Mouse (Mus musculus): ENCODE measurements around the gene Slc26a5.

DNA sequence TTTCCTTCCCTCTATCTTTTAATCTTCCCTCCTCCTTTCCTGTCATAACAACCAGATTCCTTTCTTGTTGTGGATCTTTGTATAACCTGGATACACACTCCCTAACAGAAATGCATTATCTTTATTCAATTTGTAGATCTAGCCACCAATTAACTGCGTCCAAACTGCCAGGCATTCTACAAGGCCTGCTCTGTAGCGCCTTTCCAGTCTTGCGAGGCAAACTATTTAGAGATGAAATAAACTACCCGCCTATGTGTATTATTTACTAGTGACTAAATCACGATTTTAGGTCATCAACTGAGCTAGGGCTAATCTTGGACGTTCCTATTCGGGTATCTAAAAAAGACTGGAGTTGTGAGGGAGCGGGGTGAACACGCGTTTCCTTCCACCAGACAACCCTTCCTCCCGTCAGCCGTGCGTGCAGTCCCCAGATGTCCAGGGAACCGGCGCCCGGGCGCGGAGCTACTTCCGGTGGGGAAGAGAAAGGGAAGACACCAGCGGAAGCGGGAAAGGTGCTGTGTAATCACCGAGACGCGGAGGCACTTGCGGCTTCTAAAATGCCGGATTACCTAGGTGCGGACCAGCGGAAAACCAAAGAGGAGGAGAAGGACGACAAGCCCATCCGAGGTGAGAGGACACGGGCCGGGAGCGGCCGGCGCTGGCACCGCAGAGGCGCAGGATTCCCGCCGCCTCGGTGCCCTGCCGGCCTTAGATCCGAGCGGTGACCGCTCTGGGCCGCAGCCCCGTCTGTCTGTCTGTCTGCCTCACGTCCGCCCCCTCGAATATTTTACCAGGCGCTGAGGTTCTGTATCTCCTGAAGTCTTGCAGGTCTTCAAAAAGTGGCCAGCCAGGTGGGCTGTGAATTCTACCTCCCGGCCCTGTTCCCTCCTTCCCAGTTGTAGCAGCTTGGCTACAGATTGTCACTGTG lies 78.9 kb downstream of the Slc26a5 start:
- no peak for TF ChIP-seq TAL1 (IDR thresholded peaks at IDR 0.05; ENCODE audit: low read length)
- no peak for TF ChIP-seq CTCF (IDR thresholded peaks at IDR 0.05 in 2 of 3, conservative IDR thresholded peaks at IDR 0.05 in 1 of 3; ENCODE audit: control insufficient read depth in 1 of 3, insufficient read depth in 1 of 3, low read depth in 2 of 3, low read length in 3 of 3, poor library complexity in 1 of 3, severe bottlenecking in 1 of 3)
- TF ChIP-seq HCFC1 (IDR thresholded peaks at IDR 0.05; ENCODE audit: low read depth, low read length), result peak; percentile 93

Measured in MEL (cell line).